Mouse (Mus musculus): ENCODE results near the gene Lgalsl. TPM values are rescaled to one million over a fixed set of nuclear protein-coding genes. Genes with fewer than 3 reads are reported as not detected.

The Lgalsl gene
- polyA plus RNA-seq, 2 experiments = 25.5 to 52.0 TPM

GRCm38 (mm10) chr11:20784776-20785175 is 46.1 kb downstream of the Lgalsl start:
- no peak for ATAC-seq (ENCODE audit: low FRiP score, low read depth)

DNA sequence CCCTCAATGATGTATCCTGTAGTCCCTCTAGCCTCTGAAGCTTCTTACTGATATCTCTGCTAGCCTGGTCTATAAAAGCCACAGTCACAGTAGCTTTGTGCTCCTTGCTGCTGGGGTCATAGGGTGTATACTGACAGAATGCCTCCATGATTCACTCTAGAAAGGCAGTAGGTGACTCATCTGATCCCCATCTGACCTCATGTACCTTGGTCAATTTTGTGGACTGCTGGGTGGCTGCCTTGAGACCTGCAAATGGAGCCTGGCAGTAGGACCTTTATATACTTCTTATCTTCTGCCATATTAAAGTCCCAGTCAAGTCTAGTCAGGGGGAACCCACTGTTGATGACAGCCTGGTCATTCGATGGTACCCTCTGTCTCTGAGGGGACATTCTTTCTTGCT is 47.4 kb downstream of the Lgalsl start:
- WGBS = 94% methylated on average over 1 of the region's 1 CpGs
- H3K9me3 ChIP-seq (ENCODE audit: control insufficient read depth, low read length) = peaks cover 6% of the 10 kb centered on the region; the same call in 1 of the 2 replicates
- DNase-seq (ENCODE audit: low spot score) = no peak

More at GRCm38 (mm10) chr11:20784776-20785175, 46.1 kb downstream of the Lgalsl start:
- peaks cover 6% of the 10 kb centered on the region; the same call in 1 of the 2 replicates for H3K9me3 ChIP-seq (ENCODE audit: control insufficient read depth, low read length)
- no peaks in the 10 kb centered on the region for H3K36me3 ChIP-seq (ENCODE audit: control insufficient read depth, insufficient read depth, low read length)
- no peak overlapping the region for H3K4me2 ChIP-seq (replicated peaks; ENCODE audit: low read depth, low read length, severe bottlenecking)
- H3K27me3 ChIP-seq (ENCODE audit: control insufficient read depth, insufficient read depth, low read length) = no peaks in the 10 kb centered on the region
- 85% methylated on average over 6 of the region's 6 CpGs for WGBS
- no peak overlapping the region for H3K27ac ChIP-seq (replicated peaks; ENCODE audit: low read depth, low read length)
- no peak for DNase-seq (ENCODE audit: low spot score)
- no peak for TF ChIP-seq POLR2A (IDR thresholded peaks at IDR 0.05; ENCODE audit: borderline replicate concordance, extremely low read depth, insufficient read depth, insufficient read length)
- H3K4me3 ChIP-seq (replicated peaks; ENCODE audit: low read length) = no peak overlapping the region
- H3K9ac ChIP-seq (ENCODE audit: low read depth, low read length, severe bottlenecking) = no peak overlapping the region
- peaks cover 4% of the 10 kb centered on the region; the same call in 1 of the 2 replicates for H3K4me1 ChIP-seq (ENCODE audit: control insufficient read depth, insufficient read depth, low read length)

GRCm38 (mm10) chr11:20782620-20783019 is 48.2 kb downstream of the Lgalsl start:
- ATAC-seq (ENCODE audit: low FRiP score, low read depth) (no peak), DNase-seq (ENCODE audit: low spot score) (no peak)
- Histone ChIP-seq H3K4me2 (replicated peaks; ENCODE audit: low read depth, low read length, severe bottlenecking) (no peak overlapping the region), H3K4me3 (replicated peaks; ENCODE audit: low read length) (no peak overlapping the region), H3K27me3 (ENCODE audit: control insufficient read depth, insufficient read depth, low read length) (no peaks in the 10 kb centered on the region), H3K36me3 (ENCODE audit: control insufficient read depth, insufficient read depth, low read length) (no peaks in the 10 kb centered on the region), H3K27ac (replicated peaks; ENCODE audit: low read depth, low read length) (no peak overlapping the region), H3K4me1 (ENCODE audit: control insufficient read depth, insufficient read depth, low read length) (no peaks in the 10 kb centered on the region), H3K9ac (ENCODE audit: low read depth, low read length, severe bottlenecking) (no peak overlapping the region), H3K9me3 (ENCODE audit: control insufficient read depth, low read length) (peaks cover 6% of the 10 kb centered on the region; the same call in 1 of the 2 replicates)
- 61% methylated on average over 2 of the region's 2 CpGs for WGBS
- TF ChIP-seq POLR2A (IDR thresholded peaks at IDR 0.05; ENCODE audit: borderline replicate concordance, extremely low read depth, insufficient read depth, insufficient read length) = no peak

More for the DNA sequence above, 47.4 kb downstream of the Lgalsl start:
- no peak for TF ChIP-seq POLR2A (IDR thresholded peaks at IDR 0.05; ENCODE audit: borderline replicate concordance, extremely low read depth, insufficient read depth, insufficient read length)
- H3K4me3 ChIP-seq (replicated peaks; ENCODE audit: low read length) = no peak overlapping the region
- no peaks in the 10 kb centered on the region for H3K27me3 ChIP-seq (ENCODE audit: control insufficient read depth, insufficient read depth, low read length)
- no peak for ATAC-seq (ENCODE audit: low FRiP score, low read depth)
- no peaks in the 10 kb centered on the region for H3K36me3 ChIP-seq (ENCODE audit: control insufficient read depth, insufficient read depth, low read length)
- H3K27ac ChIP-seq (replicated peaks; ENCODE audit: low read depth, low read length) = no peak overlapping the region
- no peaks in the 10 kb centered on the region for H3K4me1 ChIP-seq (ENCODE audit: control insufficient read depth, insufficient read depth, low read length)
- no peak overlapping the region for H3K9ac ChIP-seq (ENCODE audit: low read depth, low read length, severe bottlenecking)
- H3K4me2 ChIP-seq (replicated peaks; ENCODE audit: low read depth, low read length, severe bottlenecking) = no peak overlapping the region

- 79% methylated on average over 4 of the region's 4 CpGs for WGBS
- Histone ChIP-seq H3K36me3 (ENCODE audit: control insufficient read depth, insufficient read depth, low read length) (no peaks in the 10 kb centered on the region), H3K4me1 (ENCODE audit: control insufficient read depth, insufficient read depth, low read length) (no peaks in the 10 kb centered on the region), H3K27ac (replicated peaks; ENCODE audit: low read depth, low read length) (no peak overlapping the region), H3K27me3 (ENCODE audit: control insufficient read depth, insufficient read depth, low read length) (no peaks in the 10 kb centered on the region), H3K9ac (ENCODE audit: low read depth, low read length, severe bottlenecking) (no peak overlapping the region), H3K4me3 (replicated peaks; ENCODE audit: low read length) (no peak overlapping the region), H3K4me2 (replicated peaks; ENCODE audit: low read depth, low read length, severe bottlenecking) (no peak overlapping the region), H3K9me3 (ENCODE audit: control insufficient read depth, low read length) (peaks cover 6% of the 10 kb centered on the region; the same call in 1 of the 2 replicates)
- no peak for ATAC-seq (ENCODE audit: low FRiP score, low read depth)
- TF ChIP-seq POLR2A (IDR thresholded peaks at IDR 0.05; ENCODE audit: borderline replicate concordance, extremely low read depth, insufficient read depth, insufficient read length) = no peak
- no peak for DNase-seq (ENCODE audit: low spot score)
These were observed 50.5 kb downstream of the Lgalsl start for GRCm38 (mm10) chr11:20780312-20780711.

DNA sequence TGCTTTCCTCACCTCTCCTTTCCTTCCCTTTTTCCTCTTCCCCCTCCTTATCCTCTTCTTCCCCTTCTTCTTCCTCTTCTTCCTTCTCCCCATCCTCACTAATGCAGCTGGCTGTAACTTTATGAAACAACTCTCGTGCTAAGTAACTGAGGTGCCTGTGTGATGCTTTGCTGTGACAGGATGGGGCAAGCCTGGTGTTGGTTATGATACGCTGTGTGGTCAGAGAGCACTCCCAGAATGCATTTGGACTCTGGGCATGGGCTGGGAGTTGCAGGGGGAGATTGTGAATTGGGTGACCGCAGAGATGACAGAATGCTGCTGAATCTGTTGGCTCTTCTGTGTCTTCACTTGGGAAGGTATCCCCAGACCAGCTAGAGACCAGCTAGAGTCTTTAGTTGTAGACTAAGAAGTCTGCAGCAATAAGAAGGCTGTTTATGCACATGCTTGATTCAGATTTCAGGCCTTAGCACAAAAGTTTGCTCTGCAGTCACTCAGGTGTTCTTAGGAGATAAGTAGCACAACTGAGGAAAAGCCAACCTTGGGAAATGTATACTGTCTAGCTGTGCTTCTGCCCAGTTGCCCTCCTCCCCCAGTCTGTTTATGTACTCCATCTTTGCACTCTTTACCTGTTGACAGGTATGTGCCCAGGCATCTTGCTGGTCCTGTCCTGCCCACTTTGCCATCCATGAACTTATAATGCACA is 51.8 kb downstream of the Lgalsl start:
- Histone ChIP-seq H3K4me3 (replicated peaks; ENCODE audit: low read length) (no peak overlapping the region), H3K9ac (ENCODE audit: low read depth, low read length, severe bottlenecking) (no peak overlapping the region), H3K4me2 (replicated peaks; ENCODE audit: low read depth, low read length, severe bottlenecking) (no peak overlapping the region), H3K27ac (replicated peaks; ENCODE audit: low read depth, low read length) (no peak overlapping the region), H3K36me3 (ENCODE audit: control insufficient read depth, insufficient read depth, low read length) (no peaks in the 10 kb centered on the region), H3K4me1 (ENCODE audit: control insufficient read depth, insufficient read depth, low read length) (no peaks in the 10 kb centered on the region), H3K27me3 (ENCODE audit: control insufficient read depth, insufficient read depth, low read length) (no peaks in the 10 kb centered on the region), H3K9me3 (ENCODE audit: control insufficient read depth, low read length) (no peaks in the 10 kb centered on the region)
- WGBS = 86% methylated on average over 3 of the region's 3 CpGs
- TF ChIP-seq POLR2A (IDR thresholded peaks at IDR 0.05; ENCODE audit: borderline replicate concordance, extremely low read depth, insufficient read depth, insufficient read length) = no peak
- ATAC-seq (ENCODE audit: low FRiP score, low read depth) = no peak
- no peak for DNase-seq (ENCODE audit: low spot score)

Measured in limb, embryonic 14.5 days (tissue).